Mouse (Mus musculus): ENCODE results near the gene Fgd5.

Fgd5 gene

DNA sequence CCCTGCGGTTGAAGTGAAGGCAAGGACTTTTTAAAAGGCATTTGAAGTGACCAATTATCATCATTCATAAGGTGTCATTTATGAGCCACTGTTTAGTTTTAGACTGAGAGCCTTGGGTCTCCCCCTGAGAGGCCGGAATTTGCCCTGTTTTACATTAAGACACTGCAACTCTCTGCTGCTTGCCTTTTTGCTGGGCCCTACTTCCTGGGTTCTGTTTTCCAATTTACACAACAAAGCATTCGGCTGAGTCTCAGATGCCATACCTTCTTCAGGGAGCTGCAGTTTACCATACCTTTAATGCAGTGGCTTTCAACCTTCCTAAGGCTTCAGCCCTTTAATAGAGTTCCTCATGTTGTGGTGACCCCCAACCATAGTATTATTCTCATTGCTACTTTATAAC lies 26.1 kb downstream of the Fgd5 start:
- in situ Hi-C loops (cut with MboI) = no loop called here

DNA sequence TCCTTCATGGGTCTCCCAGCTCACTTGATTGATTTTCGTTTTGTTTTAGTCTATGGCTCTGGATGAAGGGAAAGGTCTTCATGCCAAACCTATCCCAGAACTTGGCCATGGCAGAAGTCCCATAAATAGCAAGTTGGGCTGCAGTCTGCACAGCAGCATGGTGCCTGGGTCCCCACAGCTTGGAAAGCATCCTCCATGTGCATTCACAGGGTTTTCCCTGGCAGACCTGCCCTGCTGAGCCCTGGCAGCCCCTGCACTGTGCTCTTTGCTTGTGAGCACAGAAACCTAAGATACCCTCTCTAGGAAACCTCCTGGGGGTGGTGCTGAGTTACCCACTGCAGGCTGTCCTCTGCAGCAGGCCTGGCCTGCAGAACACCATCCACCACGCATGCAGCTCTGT lies 32.2 kb downstream of the Fgd5 start:
- in situ Hi-C loops (cut with MboI) = no loop called here

DNA sequence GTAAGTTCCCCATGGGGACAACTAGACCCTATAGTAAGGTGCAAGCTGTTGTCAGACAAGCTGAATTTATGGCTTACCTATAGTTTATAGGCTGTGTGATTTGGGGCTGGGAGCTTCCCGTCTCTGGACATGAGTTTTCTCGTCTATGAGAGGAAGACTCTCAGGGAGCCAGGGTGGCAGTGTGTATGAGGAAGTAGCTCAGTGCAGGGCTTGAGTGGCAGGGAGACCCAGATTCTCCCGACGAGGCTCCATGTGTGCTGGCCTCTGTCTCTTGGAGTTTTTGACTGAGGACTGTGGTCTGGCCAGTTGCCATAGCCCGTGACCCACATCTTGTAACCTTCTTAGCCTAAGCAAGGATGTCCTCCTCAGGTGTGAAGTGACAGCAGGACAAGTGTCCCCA lies 33.7 kb downstream of the Fgd5 start:
- in situ Hi-C loops (cut with MboI) = no loop called here

DNA sequence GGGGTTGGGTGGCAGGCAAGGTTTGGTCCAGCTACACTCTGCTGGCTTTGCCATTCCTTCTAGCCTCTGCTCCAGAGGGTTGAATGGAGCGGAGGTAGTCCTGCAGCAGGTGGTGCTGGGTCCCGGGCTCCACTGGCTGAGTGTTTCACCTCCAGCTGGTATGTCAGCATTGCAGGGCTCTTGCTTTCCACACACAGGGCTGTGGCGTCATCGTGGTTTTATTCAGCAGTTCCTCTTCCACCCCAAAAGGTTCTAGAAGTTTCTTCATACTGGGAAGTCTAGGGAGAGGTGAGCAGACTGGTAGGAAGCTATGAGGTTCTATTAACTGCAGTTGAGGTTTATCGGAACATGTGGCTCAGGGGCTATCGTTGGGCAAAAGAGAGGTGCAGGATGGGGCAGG lies 34.4 kb downstream of the Fgd5 start:
- in situ Hi-C loops (cut with MboI) = no loop called here

GRCm38 (mm10) chr6:92013620-92014019 lies 34.9 kb downstream of the Fgd5 start:
- in situ Hi-C loops (cut with MboI) = no loop called here

DNA sequence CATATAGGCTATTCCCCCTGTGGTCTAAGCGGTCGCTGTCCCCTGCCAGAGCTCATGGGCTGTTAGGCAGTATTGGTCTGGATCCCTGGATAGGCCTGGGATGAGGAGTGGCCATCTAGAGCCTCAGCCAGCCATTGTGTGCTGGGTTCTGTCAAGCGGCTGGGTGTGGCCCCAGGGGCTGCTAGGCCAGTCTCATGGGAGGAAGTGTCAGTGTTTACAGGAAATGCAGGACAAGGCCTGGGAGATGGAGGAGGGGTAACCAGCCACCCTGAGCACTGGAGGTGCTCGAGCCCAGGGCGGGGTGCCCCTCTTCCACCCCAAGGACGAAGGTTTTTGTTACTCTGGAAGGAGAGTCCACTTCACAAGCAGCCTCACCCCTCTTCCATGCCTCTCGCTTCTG lies 36.3 kb downstream of the Fgd5 start:
- in situ Hi-C loops (cut with MboI) = no loop called here

DNA sequence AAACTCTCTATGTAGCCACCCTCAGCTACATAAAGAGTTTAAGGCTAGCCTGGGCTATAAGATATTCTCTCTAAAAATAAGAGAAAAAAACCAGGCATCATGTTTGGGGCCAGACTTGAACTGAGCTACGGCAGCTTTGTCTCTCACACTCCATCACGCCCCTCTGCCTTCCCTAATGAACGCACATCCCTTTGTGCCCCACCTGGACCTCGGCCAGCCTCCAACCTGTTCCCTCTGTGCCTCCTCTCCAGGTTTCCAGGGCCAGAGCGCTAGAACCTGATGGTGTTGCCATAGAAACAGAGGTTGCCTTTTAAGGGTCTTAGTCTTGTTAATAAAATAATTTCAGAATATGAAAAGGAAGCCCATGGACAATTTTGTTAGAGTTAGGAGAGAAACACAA lies 37.2 kb downstream of the Fgd5 start:
- in situ Hi-C loops (cut with MboI) = no loop called here

- in situ Hi-C loops (cut with MboI) = no loop called here
These were observed 38.1 kb downstream of the Fgd5 start for GRCm38 (mm10) chr6:92016738-92017137.

DNA sequence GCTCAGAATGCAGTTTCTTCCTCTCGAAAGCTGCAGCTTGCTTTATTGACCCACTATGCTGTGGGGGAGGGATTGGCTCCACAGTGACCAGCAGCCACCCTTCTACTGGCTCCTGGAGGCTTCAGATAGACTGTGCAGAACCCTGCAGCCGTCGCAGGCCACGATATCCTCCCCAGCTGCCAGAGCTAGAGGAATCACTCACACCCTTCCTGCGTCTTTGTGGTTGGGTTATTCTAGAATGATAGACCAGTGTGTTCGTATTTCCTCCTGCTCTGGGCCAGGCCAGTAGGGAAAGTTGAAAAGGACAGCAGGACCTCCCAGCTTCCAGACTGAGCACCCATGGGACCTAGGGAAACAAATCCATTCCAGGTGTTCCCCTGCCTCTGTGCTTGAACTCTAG lies 39.7 kb downstream of the Fgd5 start:
- in situ Hi-C loops (cut with MboI) = no loop called here

GRCm38 (mm10) chr6:92021061-92021460 lies 42.4 kb downstream of the Fgd5 start:
- in situ Hi-C loops (cut with MboI) = no loop called here

DNA sequence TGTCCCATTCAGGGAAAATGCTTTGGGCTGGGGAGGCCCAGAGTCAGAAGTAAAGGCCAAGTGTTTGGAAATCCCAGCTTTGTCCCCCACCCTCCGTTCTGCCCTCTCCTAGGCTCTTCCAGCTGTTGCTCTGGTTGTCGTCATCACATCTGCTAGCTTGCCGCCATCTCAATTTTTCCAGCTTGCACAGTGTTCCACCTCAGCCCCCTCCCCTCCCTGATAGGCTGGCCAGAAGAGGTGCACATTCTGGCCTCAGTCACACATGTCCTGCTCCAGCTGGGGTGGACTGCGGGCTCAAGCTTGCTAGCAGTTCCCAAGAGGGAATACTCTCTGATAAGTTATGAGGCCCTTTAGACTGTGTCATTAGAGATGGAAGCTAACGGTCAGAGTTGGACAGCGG lies 42.8 kb downstream of the Fgd5 start:
- in situ Hi-C loops (cut with MboI) = no loop called here

DNA sequence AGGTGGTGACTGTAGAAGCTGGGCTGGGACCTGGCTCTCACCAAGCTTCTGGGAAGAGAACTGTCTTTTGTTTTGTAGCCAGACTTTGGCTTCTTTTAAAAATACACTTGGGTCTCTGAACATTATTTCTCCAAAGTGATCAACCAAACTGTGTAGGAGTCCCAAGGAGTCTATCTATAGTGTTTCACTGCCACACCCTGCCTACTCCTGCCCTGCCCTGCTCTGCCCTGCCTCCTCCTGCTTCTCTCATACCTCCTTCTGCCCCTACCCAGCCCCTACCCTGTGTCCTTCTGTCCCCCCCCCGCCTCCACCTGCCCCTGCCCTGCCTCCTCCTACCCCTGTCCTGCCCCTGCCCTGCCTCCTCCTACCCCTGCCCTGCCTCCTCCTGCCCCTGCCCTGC lies 46.6 kb downstream of the Fgd5 start:
- in situ Hi-C loops (cut with MboI) = no loop called here

GRCm38 (mm10) chr6:92027379-92027778 lies 48.7 kb downstream of the Fgd5 start:
- in situ Hi-C loops (cut with MboI) = no loop called here

GRCm38 (mm10) chr6:92030646-92031045 lies 52.0 kb downstream of the Fgd5 start:
- in situ Hi-C loops (cut with MboI) = no loop called here

DNA sequence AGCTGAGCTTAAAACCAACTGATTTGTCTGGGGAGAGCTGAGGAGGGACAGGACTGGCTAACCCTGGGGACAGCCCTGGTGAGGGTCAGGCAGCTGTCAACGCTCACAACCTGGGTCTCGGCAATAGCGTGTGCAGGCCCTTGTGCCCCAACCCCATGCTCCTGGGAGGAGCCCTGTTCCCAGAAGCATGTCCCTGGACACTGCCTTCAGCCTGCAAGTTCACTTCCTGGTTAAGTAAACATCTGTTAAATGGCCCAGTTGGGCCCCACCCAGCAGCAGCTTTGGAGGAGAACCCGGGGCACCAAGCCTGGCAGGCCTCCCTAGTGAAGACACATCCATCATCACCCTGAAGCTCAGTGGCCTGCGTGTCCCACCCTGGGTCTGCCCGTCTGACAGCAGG lies 56.0 kb downstream of the Fgd5 start:
- in situ Hi-C loops (cut with MboI) = no loop called here

DNA sequence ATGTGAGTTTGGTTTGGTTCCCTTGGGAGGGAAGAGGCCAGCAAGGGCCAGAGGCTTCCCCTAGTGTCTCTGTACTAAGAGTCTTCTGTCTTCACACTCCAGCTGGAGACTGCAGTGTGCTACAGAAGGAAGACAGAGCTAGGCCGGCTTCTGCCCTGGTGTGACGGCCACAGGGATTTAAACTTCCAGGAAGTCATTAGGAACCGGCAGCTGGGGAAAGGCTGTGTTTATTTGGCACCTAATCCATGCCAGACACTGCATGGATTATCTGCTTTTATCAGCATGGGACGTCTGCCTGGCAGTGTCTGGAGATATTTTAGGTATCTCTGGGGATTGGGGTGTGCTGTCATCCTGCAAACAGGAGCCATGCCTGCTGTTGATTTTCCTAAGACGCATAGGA lies 57.7 kb downstream of the Fgd5 start:
- in situ Hi-C loops (cut with MboI) = no loop called here

DNA sequence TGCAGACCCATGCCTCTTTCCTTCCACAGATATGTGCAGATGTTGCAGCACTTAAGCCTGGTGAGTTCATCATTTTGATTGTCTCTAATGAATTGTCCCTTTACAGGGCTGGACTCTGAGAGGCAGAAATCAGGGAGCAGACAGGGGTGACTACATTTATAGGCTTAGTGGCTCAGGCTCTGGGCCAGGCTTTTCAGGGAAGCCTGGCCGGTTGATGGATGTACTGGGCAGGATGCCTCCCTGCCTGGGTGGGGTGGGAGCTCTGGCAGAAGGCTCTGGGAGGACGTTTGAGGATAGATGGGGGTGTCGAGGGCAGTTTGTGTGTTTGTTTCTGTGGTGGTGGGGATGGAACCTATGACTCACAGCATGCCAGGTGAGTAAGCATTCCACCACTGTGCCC lies 59.5 kb downstream of the Fgd5 start:
- in situ Hi-C loops (cut with MboI) = no loop called here

DNA sequence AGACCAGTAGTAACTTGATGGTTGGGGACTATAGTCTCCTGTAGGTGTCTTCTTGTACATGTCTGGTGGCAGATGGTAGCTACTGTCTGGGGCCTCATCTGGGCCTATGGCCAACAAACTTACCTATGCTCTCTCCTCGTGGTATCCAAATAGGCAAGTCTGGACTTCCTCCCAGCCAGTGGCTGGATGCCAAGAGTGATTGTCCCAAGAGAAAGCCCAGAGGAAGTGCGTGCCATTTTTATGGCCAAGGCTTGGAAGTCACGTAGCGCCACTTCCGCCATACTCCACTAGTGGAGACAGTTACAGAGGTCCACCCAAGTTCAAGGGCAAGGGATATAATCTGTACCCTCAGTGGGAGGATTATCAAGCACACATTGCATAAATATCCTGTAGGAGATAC lies 62.6 kb downstream of the Fgd5 start:
- in situ Hi-C loops (cut with MboI) = no loop called here

DNA sequence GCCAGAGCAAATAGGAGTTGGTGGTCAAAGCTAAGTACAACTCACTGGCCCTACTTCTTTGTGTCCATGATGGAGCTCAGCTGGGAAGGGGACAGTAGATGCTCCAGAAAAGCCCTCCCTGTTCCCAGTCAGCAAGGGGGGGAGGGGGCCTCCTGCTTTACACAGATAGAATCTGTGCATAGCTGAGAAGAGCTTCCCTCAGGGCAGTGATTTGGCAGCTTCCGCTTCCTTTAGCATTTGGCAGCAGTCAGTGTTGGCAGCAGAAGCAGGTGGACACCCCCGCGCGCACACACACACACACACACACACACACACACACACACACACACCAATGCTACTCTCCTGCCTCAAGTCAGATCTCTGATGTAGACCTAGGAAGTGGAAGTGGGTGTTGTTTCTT lies 63.4 kb downstream of the Fgd5 start:
- in situ Hi-C loops (cut with MboI) = no loop called here

GRCm38 (mm10) chr6:92042850-92043249 lies 64.2 kb downstream of the Fgd5 start:
- in situ Hi-C loops (cut with MboI) = no loop called here

GRCm38 (mm10) chr6:92057768-92058167 lies 79.1 kb downstream of the Fgd5 start:
- in situ Hi-C loops (cut with MboI) = no loop called here

DNA sequence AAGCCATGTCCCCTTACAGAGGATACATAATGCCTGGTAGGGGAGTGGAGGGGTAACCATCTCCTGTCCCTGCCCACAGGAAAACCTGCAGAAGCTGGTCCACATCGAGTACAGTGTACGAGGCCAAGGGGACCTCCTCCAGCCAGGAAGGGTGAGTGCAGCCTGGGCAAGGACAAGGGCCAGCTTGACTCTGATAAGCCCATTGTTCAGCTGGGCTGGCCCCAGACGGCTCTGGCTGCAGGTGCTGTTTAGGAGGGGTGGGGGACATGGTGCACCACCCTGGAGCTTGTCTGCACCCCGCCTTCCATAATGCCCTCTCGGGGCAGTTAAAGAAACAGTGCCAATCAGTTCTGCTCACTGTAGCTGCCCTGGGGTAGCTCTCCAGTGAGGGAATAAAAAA lies 83.0 kb downstream of the Fgd5 start:
- in situ Hi-C loops (cut with MboI) = no loop called here

DNA sequence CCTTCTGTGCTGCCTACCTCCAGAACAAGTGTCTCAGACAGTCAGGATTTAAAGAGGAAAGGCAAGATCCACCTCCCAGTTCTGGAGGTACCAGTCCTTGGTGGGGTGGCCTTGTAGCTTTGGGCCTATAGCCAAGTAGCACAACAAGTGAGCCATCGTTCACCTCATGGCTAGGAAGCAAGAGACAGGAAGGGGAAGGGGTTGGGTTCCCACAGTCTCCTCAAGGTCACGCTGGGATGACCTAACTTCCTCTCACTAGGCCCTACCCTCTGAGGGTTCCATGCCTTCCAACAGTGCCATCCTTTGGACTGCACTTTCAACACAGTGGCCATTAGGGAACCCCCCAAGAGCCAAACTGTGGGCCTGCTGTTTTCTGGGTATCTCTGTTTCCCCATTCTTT lies 84.8 kb downstream of the Fgd5 start:
- in situ Hi-C loops (cut with MboI) = no loop called here

DNA sequence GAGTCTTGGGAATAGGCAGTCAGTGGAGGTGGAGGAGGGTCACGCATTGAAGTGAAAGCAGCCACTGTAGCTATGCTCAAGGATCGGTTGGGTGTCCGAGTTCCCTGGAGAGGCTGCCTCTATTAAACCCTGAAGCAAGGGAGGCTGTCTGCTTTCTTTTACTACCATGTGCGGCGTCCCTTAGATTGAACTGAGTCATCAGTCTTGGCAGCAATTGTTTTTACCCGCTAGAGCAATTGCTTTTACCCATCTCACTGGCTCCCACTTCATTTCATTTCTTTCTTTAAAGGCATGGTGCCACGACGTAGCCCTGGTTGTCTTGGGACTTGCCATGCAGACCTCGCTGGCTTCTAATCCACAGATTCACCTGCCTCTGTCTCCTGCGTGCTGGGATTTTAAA lies 85.4 kb downstream of the Fgd5 start:
- in situ Hi-C loops (cut with MboI) = no loop called here

Measured in mature B cell (primary cell).